Mouse (Mus musculus) lung, postnatal 25 days (tissue): ENCODE measurements around the gene Gm10644.

Experiments
- DNase-seq: peaks from one replicate; pipeline ENCODE4 v3.0.0; 2022; ENCODE audit warnings: low spot score

Gene Gm10644

DNA sequence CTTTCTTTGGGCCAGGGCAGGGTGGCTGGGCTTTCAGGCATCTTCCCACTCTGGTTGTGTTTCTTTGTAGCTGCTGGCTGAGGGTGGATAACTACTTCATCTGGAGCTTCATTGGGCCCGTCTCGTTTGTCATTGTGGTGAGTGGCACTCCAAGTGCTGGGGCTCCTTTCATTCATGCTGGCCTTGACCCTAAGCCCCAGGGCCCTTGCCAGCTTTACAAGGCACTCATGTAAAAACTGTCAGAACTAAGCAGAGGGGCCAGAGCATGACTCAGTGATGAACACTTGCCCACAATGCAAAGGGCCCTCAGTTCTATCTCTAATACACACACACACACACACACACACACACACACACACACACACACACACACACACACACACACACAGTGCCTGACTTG lies 20.0 kb downstream of the Gm10644 start:
- no peak for DNase-seq

DNA sequence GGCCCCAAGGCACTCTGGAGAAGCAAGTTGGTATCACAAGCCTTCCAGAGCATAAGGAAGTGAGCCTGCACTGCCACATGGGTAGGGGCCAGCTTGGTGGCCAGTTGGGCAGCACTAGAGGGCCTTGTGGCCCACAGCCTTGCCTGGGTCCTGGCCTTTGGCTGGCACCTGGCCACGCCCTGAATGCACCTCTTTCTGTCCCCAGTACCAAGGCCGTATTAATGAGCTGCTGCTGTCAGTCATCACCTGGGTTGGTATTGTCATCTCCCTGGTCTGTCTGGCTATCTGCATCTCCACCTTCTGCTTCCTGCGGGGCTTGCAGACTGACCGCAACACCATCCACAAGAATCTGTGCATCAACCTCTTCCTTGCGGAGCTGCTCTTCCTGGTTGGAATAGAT lies 20.8 kb downstream of the Gm10644 start:
- DNase-seq = no peak

DNA sequence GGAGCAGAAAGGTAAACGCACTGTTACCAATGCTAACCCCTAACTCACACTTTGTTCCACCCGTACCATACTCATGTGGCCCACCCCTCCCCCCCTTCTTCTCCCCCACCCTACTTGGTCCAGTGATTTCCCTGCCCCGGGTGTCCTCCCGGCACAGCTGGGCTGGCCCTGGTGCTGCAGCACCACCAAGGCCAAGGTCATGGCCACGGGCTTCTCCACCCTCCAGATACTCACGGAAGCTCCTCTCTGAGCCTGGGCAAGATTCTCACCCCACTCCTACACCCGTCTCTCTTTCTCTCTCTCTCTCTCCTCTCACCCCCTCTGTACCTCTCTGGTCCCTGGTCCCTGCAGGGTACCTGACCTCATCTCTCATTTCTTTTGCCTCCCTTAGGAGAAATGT lies 28.7 kb downstream of the Gm10644 start:
- DNase-seq = no peak

DNA sequence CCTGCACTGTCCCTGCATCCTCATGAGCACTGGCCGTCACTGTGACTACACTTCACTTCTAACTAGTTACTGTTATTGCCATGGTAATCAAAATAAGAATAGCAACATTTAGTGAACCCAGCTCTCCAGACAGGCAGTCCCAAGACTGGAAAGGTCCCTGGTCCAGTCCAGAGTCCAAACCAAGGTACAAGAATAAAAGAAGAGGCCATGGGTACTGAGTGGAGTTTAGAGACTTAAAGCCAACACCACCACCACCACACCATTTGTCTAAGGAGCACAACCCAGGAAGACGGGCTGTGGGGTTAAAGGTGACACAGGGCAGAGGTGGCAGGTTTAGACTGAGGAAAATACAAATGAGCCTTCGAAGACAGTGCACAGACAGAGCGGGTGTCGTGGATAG lies 30.4 kb downstream of the Gm10644 start:
- DNase-seq = no peak

DNA sequence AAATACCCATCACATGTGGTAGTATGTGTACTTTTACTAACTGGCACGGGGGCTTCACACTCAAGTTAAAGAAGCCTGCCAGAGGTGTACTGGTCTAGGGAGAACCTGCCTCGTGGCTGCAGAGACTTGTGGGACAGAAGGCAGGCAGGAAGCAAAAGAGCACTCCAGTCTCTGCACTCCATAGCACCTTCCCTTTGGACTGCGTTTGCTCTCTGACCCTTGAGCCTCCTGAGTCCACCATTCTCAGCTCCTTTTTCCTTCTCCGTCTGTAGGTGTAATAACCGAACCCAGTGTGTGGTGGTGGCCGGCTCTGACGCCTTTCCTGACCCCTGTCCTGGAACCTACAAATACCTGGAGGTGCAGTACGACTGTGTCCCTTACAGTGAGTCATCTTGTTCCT lies 32.3 kb downstream of the Gm10644 start:
- no peak for DNase-seq

DNA sequence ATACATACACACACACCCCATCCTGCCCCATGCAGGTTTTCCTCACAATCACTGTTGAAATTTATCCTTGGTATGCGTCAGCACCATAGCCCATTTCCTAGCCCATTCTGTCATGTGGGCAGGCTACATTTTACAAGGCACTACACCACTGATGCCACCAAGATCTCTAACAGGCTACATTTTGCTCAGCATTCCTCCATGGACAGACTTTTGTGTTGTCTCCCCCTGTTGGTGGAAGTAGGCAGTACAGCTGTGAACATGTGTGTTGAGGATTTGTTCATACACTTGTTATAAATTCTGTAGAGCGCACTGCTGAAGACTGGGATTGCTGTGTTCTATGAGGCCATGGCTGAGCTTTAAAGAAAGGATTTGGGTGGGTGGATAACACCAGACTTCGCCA lies 33.4 kb downstream of the Gm10644 start:
- DNase-seq = peak; percentile 79

DNA sequence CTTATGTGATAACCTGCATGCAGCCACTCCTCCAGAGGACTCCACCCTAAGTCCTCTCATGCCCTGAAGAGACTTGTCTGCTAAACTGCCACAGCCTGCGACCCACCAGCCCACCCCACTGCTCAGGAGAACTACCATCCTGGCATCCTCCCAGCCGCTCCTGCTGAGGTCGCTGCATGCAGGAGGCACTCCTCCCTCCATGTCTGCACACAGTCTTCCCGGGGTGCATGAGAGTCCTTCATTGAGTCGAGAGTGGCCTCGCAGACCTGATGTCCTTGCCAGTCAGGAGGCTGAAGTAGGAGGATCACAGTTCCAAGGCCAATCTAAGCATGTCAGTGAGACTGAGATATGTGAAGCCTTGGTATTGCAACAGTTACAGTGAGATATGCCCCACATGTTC lies 37.4 kb downstream of the Gm10644 start:
- no peak for DNase-seq

DNA sequence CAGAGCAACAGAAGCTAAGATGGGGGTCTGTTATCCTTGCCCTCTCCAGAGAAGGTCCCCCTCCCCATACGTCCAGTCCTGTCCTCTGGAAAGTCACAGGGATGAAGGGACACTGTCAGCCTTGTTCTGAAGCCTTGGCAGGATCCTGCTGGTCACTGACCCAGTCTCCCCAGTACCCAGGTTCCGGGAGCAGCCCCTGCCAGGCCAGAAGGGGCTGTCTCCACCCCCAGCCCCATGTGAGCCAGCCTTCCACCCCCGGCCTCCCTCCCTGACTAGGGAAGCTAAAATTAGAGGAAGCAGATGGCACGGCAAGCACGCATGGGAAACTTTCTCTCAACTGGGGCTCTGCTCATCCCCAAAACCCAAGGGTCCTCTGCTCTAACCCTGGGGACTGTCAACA lies 39.0 kb downstream of the Gm10644 start:
- no peak for DNase-seq

DNA sequence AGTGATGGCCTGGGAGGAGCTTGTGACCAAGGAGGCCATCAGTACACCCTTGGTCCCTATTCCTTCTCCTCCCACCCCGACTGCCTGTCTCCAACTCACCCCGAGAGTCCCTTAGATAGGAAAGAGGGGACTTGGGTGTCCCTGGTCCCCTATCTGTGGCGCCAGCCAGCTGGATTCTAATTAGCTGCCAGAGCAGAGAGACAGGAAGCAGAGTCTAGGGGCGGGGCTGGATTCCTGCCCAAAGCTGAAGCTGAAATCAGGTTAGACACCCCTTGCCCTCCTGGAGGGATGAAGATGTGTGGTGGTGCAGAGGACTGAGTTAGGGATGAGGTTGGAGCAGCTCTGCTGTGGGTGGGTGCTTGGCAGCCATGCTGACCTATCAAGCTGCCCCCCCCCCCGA lies 40.1 kb downstream of the Gm10644 start:
- DNase-seq = no peak

DNA sequence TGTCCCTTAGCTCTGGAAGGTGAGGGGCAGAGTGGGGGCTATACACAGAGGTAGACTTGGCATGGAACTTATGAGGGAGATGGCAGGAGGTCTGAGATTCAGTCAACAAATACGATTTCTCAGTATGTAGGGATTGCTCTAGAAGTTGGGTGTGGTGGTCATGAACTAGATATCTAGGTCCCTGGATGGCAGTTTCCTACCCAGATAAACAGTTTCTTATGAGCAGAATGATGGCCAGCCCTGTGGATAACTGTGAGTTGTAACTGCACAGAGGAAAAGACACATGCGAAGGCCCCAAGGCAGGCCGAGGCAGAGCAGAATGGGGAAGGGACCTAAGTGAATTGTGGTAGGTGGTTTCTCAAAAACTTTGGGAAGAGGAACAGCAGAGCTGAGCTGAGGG lies 40.8 kb downstream of the Gm10644 start:
- no peak for DNase-seq

DNA sequence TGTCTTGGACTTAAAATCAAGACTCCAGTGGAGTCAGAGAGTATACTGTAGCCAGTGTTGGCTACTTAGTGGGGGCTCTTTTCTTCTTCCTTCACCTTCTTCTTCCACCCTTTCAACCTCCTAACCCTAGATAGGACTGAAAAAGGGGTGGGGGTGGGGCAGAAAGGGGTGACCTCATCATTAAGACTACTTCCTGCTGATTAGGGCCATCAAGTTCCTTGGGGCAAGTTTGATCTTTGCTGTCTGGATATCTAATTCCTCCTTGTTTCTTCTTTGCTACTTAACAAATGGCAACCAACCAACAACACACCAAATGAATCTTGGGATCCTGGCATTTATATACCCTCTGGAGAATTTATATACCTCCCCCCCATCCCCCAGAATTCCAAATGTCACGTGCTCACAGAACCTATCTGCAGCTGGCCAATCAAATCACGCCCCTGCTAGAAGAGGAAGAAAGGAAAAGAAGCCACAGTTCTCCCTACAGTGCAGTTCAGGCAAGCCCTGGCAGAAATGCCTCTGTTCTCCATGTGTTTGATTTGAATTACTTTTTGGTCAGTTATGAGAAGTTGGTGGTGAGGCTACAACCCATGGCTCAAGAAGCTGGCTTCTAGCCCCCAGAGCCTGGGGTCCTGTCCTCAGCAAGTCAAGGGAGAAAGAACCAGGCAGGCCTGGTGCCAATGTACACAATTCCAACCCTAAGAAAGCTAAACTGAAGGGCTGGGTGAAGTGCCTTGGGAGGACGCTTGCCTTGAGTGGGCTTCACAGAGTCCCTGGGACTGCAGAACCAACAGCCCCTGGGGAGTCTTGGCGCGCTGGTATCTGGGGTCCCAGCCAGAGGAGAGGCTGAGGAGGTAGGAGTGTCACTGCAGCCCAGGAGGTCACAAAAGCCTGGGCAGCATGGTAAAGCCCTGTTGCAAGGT lies 42.9 kb downstream of the Gm10644 start:
- DNase-seq = peak; percentile 36

DNA sequence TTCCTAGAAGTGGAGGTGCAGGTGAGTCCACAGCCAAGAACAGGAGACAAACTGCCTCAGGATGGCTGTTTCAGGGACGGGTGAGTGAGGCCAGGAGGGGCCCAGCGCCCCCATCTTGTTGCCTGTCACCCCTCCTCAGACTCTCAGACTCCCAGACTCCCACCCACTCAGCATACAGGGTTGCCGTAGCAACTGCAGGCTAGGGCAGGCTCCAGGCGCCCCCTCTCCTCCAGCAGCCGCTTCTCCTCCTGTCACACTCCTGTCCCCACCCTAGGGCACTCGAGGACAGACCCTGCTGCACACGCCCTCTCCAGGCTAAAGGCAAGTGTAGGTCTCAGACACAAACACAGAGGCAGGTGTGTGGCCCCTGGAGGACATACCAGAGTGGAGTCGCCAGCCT lies 45.7 kb downstream of the Gm10644 start:
- no peak for DNase-seq

DNA sequence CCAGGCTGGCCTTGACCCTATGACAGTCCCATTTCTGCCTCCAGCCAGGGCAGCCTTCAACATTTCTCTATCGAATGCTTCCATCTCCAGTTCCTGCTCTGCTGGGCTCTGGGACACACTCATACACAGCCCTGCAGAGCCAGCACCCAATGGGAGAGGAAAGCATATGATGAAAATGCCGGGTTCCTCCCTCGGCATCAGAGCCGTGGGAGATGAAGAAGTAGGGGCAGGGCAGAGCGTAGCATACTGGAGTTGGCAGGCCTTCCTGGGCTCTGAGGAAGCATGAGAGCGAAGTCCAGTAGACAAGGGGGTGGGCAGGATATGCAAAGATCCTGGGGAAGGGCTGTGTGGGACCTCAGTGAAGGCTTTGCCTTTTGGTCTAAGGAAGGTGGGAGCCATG lies 46.4 kb downstream of the Gm10644 start:
- DNase-seq = no peak

DNA sequence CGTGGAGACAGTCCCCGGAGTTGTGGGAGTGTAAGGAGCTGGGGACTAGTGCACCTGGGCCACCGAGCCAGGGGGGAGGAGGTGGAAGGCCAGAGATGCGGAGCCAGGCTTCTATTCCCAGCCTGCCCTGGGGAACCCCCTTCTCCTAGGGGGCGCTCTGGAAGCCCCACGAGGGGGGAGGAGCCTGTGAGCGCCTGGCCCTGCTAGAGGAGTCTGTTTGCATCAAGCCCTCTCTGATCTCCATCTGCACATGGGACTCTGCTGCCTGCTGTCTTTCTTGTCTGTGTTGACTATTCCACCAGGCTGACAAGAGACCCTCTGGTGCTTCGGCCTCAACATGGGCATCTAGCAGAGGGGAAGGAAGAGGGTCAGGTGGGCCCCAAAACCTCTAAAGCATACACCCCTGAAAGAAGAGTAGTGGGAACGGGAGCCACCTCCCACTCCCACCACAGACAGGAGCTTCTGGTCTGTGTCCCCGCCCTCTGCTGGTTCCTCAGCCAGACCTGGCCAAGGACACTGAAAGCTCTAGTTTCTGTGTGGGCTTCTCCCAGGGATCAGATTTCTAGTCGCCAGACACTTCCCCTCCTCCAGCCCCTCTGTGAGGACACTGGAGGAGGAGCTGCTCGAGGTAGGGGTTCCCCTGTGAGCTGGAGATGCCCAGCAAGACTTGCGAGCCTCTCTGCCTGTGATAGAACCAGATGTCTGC lies 51.9 kb downstream of the Gm10644 start:
- DNase-seq = no peak

DNA sequence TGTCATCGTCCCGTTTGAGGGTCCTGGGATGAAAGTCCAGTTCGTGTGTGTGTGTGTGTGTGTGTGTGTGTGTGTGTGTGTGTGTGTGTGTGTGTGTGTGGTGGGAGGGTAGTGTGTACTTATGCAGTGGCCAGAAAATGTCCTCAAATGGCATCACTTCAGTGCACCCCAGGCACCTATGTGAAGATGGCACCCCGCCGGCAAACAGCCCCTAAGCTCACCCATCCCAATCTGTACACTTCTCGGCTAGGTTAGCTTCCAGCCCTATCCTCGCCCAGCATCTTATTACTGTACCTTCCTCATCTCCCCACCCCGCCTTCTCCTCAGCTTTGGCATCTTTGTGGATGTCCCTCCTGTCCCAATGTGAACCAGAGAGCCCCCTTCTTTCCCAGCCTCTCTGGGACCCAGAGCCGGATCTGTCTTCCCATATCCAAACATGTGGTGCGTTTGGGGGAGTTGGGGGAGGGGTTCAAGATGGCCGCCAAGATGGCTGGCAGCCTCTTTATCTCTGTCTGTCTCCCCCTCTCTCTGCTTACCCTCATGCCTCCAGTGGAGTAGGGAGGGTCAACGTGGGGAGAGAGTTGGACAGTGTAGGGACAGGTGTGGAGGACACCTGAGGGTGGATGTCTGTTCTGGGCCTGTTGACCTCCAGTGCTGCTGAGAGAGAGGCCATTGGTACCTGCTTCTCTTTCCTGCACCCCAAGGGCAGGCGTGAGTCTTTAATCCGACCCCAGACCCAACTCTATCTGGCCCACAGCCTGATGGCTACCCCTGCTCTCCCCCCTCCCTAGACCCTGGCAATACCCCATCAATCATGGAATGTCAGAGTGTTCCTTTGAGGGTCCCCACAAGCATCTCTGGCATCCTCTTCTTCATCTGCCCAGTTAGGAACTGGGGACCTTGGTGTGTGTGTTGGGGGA lies 53.2 kb downstream of the Gm10644 start:
- no peak for DNase-seq

DNA sequence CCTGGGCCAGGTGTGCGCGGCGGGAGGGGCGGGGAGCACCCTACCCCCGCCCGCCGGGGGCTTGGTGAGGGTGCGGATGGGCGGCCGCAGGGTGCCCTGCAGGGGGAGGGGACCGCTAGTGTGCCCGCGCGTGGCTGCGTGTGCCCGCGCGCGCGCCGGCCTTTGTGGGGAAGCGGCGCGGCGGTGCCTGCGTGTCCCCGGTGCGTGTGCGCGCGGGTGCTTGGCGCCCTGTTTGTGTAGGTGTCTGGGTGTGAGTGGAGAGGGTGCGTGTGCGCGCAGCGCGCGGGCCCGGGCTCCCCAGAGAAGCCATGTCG lies 54.1 kb downstream of the Gm10644 start:
- DNase-seq = no peak

DNA sequence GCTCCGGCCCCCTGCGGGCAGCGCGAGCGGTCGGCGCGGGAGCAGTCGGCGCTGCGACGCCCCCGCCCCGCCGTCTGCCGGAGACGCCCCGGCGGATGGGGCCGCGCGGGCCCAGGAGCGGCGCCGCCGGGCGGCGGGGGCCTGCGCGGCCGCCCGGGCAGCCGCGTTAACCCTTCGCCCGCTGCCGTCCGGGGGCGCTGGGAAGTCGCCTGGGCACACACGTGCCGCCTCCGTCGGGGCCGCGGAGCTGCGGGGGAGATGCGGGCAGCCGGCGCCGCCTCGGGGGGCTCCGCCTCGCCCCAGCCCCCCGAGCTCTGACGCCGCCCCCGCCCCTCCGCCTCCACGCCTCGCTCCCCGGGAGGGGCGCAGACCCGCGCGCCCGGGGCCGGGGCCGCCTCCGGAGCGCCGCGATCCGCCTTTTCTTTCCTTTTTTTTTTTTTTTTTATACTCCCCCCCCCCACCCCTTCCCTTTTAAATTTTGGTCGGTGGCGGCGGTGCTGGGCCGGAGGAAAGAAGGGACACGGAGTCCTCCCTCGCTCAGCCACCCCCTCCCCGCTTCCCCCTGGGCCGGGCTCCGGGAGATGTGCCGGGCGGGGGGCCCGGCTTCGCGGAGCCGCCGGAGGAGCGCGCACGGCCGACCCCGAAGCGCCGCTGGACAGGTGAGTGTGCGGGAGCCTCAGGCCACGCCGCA lies 54.6 kb downstream of the Gm10644 start:
- DNase-seq = no peak

DNA sequence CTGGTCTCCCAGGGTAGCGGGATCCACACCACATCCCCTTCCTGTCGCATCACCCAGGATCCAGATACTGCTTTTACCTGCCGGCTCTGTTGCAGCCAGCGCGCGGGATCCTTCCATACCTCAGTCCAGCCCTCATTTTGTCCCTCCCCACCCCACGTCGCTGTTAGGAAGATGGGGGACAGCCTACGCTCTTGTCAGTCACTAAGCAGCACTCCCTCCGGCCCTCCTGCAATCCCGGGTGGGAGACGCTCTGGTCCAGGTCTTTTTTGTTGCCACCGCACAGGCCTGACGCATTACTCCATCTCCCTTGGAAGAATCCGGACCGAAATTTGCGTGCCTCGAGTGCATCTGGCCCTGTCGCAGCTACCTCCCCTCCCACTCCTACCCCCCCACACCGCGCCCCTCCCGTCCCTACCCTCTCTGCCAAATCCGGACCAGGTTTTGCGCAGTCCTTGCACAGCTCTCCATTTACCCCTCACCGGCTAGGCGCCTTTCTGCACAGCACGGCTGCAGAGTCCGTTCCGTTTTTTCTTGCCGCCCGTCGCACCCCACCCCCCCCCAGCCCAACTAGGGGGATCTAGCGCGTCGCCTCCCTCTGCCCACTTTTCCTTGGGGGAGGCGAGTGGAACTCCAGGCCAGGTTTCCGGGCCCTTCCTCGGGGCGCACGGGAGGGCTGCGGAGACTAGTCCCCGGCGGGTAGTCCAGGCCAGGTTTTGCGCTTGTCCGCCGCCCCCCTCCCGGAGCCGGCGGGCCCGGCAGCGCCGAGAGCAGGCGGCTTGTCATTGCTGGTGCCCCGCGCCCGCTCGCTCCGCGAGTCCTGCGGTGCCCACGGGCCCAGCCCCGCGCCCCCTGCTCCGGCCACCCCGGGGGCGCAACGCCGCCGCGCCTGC lies 55.4 kb downstream of the Gm10644 start, which contains the start of gene Adgrl1:
Adgrl1 (plus strand) TSS at position 743 of the 890 bp plus-strand sequence.
- DNase-seq = peak; percentile 87

DNA sequence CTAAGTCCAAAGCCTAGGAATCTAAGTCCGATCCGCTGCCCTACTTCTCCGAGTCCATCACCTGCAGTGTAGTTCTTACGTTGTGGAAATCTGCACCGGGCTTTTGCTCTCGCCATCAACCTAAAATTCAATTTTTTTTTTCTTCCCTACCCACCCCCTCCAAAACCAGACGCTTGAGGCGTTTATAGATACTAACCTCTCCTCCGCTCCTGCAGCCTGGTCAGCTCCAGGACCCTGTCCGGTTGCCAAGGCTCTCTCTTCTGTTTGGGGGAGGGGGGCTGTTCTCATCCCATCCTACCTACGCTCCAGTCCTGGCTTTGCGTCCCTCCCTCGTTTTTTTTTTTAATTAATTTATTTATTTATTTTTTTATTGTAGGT lies 56.0 kb downstream of the Gm10644 start:
- DNase-seq = peak; percentile 41

DNA sequence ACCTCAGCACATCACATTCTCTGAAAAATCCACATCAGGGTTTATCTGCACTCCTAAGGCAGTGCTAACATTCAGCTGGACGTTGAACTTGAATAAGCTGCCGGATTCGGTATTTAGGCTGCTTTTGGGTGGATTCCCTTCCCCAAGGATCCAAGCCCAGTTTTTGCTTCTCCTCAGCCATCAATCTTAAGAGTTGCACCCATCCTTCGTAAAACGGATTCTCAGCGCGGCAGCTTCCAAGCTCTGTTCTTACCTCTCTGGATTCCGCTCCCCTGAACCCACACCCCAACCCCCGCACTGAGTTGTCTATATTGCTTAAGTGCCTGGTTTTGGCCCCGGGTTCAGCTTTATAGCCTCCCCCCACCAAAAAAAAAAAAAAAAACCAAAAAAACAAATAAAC lies 56.5 kb downstream of the Gm10644 start:
- no peak for DNase-seq

DNA sequence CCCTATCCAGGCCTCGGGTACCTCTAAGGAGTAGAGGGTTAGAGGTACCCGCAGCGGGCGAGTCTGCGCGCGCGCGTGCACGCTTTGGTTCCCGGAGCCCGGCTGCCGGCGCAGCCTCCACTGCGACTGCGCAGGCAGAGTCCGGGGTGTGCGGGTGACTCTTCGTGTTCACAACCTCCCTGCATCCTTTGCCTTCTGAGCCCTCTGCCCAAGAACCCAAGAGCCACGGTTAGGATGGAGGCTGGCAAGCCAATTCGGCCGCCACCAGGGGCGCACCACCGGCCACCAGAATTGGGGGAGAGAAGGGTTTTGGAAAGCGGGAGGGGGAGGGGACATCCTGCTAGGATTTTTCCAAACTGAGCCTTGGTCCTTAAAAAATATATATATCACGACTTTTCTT lies 57.8 kb downstream of the Gm10644 start:
- DNase-seq = no peak
